In the genomic region with DNA sequence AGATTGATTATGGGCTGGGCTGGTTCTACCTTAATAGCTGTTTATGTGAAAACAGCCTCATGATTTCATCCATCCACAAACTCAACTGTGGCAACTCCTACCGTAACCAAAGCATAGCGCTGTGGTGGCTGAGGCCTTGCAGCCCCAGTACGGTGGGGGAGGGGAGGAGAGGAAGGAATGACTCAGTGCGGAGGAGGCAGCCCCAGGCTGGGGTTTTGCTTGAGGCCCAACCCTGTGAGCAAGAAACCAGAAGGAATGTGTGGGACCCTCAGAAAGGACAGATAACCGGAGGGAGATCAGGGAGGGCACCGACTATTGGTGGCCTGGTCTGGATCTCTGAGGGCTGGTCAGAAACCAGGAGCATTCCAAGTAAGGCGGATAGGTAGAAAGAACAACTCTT, we compare ENCODE assay signal across 8 mouse cellular contexts. TPM values are rescaled to one million over a fixed set of nuclear protein-coding genes. Genes with fewer than 3 reads are reported as not detected.
A peak's percentile ranks its signal among the peaks of the same experiment; 100 is the strongest.
DNase-seq lines count a peak whose midpoint lies in the region; ATAC-seq lines count a peak whose summit lies in the region.

No protein-coding gene starts in this region.

- peaks cover 57% of the 10 kb centered on the region for H3K4me1 ChIP-seq in embryonic facial prominence, embryonic 14.5 days (ENCODE audit: control insufficient read depth, insufficient read depth, low read length)
- H3K4me1 ChIP-seq in limb, embryonic 10.5 days: peaks cover 83% of the 10 kb centered on the region

- ATAC-seq in embryonic facial prominence, embryonic 14.5 days (ENCODE audit: low read depth): no peak

- no peak overlapping the region for H3K9ac ChIP-seq in embryonic facial prominence, embryonic 14.5 days (ENCODE audit: low read depth, low read length)

- no peak overlapping the region for H3K4me2 ChIP-seq in embryonic facial prominence, embryonic 14.5 days (ENCODE audit: low read depth, low read length)

- no peaks in the 10 kb centered on the region for H3K36me3 ChIP-seq in embryonic facial prominence, embryonic 14.5 days (ENCODE audit: control insufficient read depth, insufficient read depth, low read length)
- no peaks in the 10 kb centered on the region for H3K36me3 ChIP-seq in limb, embryonic 10.5 days

- H3K4me3 ChIP-seq in embryonic facial prominence, embryonic 14.5 days (ENCODE audit: low read depth, low read length): no peak overlapping the region
- H3K4me3 ChIP-seq in limb, embryonic 10.5 days: 0 out of 2 replicates have a peak overlapping the region, but pooled peaks have one; percentile 3

- no peaks in the 10 kb centered on the region for H3K9me3 ChIP-seq in embryonic facial prominence, embryonic 14.5 days (ENCODE audit: control insufficient read depth, low read length)
- H3K9me3 ChIP-seq in limb, embryonic 10.5 days (replicated peaks): no peaks in the 10 kb centered on the region

- DNase-seq in left cerebral cortex, adult 18-20 months (ENCODE audit: low spot score in 2 of 2): peak; percentile 61 to 67
- no peak for DNase-seq in left cerebral cortex, adult 11 months (ENCODE audit: low spot score)
- DNase-seq in NIH3T3 (ENCODE audit: low read depth): peak; percentile 80
- DNase-seq in embryonic facial prominence, embryonic 14.5 days (ENCODE audit: low spot score): peak; percentile 86
- DNase-seq in limb, embryonic 10.5 days (ENCODE audit: low spot score): peak; percentile 56
- DNase-seq in right cerebral cortex, postnatal 14 days: peak; percentile 63
- DNase-seq in layer of hippocampus, adult 8-10 months (ENCODE audit: low spot score in 2 of 2): no peak
- DNase-seq in kidney, adult 18-20 months: no peak

- peak overlapping the region; percentile 94; the same call in 1 of the 2 replicates for H3K27ac ChIP-seq in embryonic facial prominence, embryonic 14.5 days (replicated peaks; ENCODE audit: low read depth, low read length)
- H3K27ac ChIP-seq in limb, embryonic 10.5 days: peak overlapping the region; percentile 84

- 38% methylated on average over 7 of the region's 7 CpGs for WGBS in embryonic facial prominence, embryonic 14.5 days
- WGBS in limb, embryonic 10.5 days: 50% methylated on average over 7 of the region's 7 CpGs

- H3K27me3 ChIP-seq in embryonic facial prominence, embryonic 14.5 days (replicated peaks; ENCODE audit: control insufficient read depth, insufficient read depth, low read length): no peaks in the 10 kb centered on the region
- H3K27me3 ChIP-seq in limb, embryonic 10.5 days (ENCODE audit: low read depth, poor library complexity, severe bottlenecking): no peaks in the 10 kb centered on the region

RNA-seq across cellular contexts. Expression of a gene that starts 17.0 kb away (rescaled TPM):
- total RNA-seq in left cerebral cortex, adult 18-20 months (2021): 10 to 100 TPM; 35.0 to 57.5 TPM
- 4.1 and 4.2 TPM in 2 replicates for polyA plus RNA-seq in embryonic facial prominence, embryonic 14.5 days (2014; fragmentation: Nextera tagmentation; extraction: Ambion mirVana)
- 9.0 and 10.7 TPM in 2 replicates for polyA plus RNA-seq in limb, embryonic 10.5 days (2016; fragmentation: Nextera tagmentation; extraction: Ambion mirVana)
- 10 to 100 TPM; 34.4 to 52.4 (median 49.7) TPM for total RNA-seq in layer of hippocampus, adult 8-10 months (2022)

RNA-seq across cellular contexts. Expression of a gene that starts 54.1 kb away (rescaled TPM):
- total RNA-seq in left cerebral cortex, adult 18-20 months (2021): not detected
- polyA plus RNA-seq in embryonic facial prominence, embryonic 14.5 days (2014; fragmentation: Nextera tagmentation; extraction: Ambion mirVana): 0.17 and 0.49 TPM in 2 replicates
- polyA plus RNA-seq in limb, embryonic 10.5 days (2016; fragmentation: Nextera tagmentation; extraction: Ambion mirVana): 0.09 and 0.13 TPM in 2 replicates
- not detected for total RNA-seq in layer of hippocampus, adult 8-10 months (2022)

RNA-seq across cellular contexts. Expression of a gene that starts 57.1 kb away (rescaled TPM):
- 1 to 10 TPM; 4.2 to 5.4 TPM for total RNA-seq in left cerebral cortex, adult 18-20 months (2021)
- polyA plus RNA-seq in embryonic facial prominence, embryonic 14.5 days (2014; fragmentation: Nextera tagmentation; extraction: Ambion mirVana): 0.24 and 0.84 TPM in 2 replicates
- 0.04 and 0.05 TPM in 2 replicates for polyA plus RNA-seq in limb, embryonic 10.5 days (2016; fragmentation: Nextera tagmentation; extraction: Ambion mirVana)
- 1 to 10 TPM; 4.4 to 4.6 (median 4.5) TPM for total RNA-seq in layer of hippocampus, adult 8-10 months (2022)

Comparison
In these comparisons a context has a peak if more than half of its experiments do, and no peak if none do; other contexts are left out.
1. DNase-seq: peak in left cerebral cortex, adult 18-20 months (2 of 2), NIH3T3 (single experiment), embryonic facial prominence, embryonic 14.5 days (single experiment), limb, embryonic 10.5 days (single experiment) and right cerebral cortex, postnatal 14 days (single experiment); none in left cerebral cortex, adult 11 months (single experiment), layer of hippocampus, adult 8-10 months (0 of 2) and kidney, adult 18-20 months (single experiment).